Mouse (Mus musculus): ENCODE data around the gene Pgam1.
"Not testable (repeated sequence)": the region's sequence is repeated elsewhere in the genome, so short reads cannot be mapped to it uniquely, and the experiment has no call there.

Gene Pgam1

GRCm38 (mm10) chr19:41912121-41913080 lies 678 bp downstream of the Pgam1 start:
- DNase-seq, result peak; percentile 36

- DNase-seq, result no peak
These were observed 2.3 kb downstream of the Pgam1 start for GRCm38 (mm10) chr19:41913774-41914591.

DNA sequence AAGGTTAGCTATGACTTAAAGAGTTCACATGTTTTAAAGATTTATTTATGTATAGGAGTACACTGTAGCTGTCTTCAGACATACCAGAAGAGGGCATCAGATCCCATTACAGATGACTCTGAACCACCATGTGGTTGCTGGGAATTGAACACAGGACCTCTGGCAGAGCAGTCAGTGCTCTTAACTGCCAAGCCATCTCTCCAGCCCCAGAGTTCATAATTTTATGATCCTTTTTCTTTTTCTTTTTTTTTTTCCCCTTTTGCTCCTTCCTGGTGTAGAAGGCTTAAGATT lies 2.8 kb downstream of the Pgam1 start:
- not testable (repeated sequence) for DNase-seq

GRCm38 (mm10) chr19:41915294-41915693 lies 3.6 kb downstream of the Pgam1 start:
- no peak for DNase-seq

DNA sequence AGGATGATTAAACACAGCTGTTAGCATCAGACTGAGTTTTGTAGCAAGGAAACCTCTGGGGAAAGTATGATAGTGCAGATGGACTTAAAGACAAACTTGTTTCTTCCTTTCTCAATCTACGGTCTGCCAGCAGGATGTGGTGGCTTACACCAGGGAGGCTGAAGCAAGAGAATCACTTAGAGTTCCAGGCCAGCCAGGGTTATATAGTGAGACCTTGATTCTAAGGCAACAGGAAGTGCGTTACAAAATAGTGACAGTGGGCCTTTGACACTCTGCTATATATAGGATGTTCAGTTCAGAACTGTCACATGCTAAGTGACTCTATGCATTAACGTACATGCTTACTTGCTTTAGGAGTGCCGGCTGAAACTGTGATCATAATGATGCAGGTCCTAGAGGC lies 5.1 kb downstream of the Pgam1 start:
- no peak for DNase-seq

DNA sequence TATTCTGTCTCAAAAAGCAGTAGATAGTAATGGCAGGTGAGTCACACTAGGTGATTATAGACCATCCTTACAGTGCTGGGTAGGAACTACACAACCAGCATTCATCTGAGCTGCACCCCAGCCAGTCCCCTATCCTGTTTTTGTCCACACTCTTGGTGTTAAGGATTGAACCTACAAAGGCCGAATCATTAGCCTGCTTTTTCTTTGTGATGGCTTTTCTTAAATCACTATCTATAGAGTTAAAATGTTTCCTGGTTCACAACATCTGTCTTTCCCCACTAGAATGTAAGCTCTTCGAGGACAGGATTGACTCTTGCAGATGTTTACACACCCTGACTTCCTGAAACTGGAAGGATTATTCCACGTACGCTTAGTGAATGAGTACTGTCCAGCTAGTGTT lies 7.7 kb downstream of the Pgam1 start:
- DNase-seq, result no peak

DNA sequence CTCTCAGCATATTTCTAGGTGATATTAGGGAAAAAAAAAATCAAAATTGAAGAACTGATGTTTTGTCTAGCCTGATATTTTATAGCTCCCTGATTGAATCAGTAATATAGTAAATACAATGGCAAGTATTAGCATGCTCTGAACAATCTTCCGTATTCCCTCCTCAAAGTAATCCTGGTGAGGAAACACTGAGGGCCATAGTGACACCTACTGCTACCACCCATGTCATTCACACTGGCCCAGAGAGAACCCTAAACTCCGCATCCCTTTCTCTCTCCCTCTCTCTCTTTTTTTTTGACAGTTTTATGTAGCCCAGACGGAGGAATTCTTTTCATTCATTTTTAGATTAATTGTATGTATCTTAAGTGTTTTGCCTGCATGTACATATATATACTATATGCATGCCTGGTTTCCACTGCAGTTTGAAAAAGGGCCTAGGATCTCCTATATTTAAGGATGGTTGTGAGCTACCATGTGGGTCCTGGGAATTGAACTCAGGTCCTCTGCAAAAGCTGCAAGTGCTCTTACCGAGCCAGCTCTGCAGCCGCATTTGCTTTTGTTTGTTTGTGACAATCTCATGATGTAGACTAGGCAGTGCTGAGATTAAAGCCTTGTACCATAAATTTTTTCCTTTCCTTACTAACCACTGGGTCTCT lies 8.8 kb downstream of the Pgam1 start:
- no peak for DNase-seq

DNA sequence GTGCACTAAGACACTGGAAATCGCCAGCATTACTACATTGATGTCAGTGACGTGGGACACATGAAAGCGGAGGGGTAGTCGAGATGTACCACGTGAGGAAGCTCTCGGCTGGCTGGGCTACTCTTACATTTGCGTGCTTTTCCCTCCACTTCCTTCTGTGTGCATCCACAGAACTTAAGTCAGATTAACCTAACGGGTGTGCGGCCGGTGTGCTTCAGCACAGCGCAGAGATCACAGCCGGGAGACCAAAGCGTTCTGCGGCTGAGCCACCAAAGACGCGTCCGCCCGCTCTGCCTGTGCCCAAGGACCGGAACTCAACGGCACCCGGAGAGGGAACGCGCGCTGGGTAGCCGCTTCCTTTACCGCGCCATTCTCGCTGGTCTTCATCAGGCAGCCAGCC lies 21.0 kb downstream of the Pgam1 start:
- DNase-seq, result no peak

GRCm38 (mm10) chr19:41933179-41934086 lies 21.7 kb downstream of the Pgam1 start, which contains the start of the genes Exosc1 and Zdhhc16:
Exosc1 (minus strand) TSS chr19:41933423.
Zdhhc16 (plus strand) TSS chr19:41933480.
- DNase-seq, result peak; percentile 99

DNA sequence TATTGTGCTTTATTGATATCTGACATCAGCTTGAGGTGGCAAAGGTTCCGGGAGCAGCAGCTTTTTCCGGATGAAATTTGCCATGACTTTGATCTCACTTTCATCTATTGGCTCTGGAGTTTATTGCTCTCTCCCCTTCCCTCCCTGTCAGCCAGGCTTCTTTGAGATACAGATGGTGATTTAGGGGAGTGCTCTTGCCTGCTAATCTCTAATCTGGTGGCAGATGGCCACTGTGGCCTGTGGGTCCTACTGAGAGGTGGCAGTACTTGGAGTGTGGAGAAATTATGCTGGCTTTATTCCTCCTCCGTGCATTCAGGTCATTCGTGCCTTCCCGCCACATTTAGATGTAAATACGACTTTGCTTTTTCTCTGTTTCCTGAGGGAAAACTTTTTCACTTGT lies 22.4 kb downstream of the Pgam1 start:
- no peak for DNase-seq

DNA sequence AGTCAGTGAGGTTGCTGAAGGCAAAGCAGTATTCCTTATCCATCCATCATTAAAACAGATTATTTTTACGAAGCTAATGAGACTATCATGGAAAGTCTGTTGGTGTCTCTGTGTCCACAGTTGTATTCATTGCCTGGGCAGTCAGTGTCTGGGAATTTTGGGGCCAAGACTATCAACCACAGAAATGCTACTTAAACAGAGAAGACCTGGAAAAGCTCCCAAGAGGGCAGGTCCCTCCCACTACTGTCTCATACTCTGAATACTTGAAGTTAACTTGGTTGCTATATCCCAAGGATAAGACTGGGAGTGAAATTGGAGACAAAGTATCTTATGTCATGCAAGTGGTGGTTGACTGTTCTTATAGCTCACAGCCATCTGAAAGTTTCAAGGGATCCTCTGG lies 24.2 kb downstream of the Pgam1 start:
- no peak for DNase-seq

GRCm38 (mm10) chr19:41938539-41938938 lies 26.8 kb downstream of the Pgam1 start:
- no peak for DNase-seq

DNA sequence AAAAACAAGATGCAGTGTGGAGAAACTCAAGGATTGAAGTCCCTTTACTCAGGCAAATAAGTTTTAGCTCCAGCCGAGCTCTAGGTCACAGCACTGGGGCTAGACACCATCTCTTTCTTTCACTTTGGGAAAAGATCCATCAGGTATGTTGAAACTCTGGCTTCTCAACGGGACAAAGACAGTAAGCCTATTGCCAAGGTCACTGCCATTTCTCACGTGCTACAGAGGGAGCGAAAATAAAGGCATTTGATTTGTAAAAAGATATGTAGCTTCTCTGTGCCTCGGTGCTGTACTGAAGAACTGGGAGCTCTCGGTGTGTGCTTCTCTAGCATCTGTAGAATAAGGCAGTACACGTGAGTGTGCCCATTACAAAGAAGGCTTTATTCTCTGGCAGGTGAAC lies 32.1 kb downstream of the Pgam1 start:
- DNase-seq, result no peak

- DNase-seq, result peak; percentile 22
These were observed 40.6 kb downstream of the Pgam1 start for GRCm38 (mm10) chr19:41952287-41952686.

DNA sequence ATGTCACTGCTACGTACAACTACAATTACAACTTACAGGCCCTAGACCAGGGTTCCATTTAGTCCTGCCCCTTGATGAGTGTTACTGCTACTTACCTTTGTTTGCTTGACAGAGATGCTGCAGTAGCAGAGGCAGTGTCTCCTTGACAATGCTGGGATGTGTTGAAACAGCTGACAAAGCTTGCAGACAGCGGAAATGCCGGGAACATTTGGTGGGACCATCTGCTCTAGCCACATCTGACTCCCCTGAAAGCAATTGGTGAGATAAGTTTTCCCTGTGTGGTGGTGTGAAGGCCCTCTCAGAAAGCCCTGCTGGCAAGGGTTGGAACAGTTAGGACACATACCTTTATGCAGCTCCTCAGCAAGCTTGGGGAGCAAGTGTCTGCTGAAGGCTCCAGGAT lies 41.9 kb downstream of the Pgam1 start:
- no peak for DNase-seq

All from right cerebral cortex, postnatal 25 days (tissue).